Mouse (Mus musculus): ENCODE data around the gene Hdac7.
"Not testable (repeated sequence)": the region's sequence is repeated elsewhere in the genome, so short reads cannot be mapped to it uniquely, and the experiment has no call there.

The Hdac7 gene

GRCm38 (mm10) chr15:97844037-97845034 lies at the start of gene Hdac7:
Gene Hdac7 (minus strand): TSS chr15:97844502.
- no peak for DNase-seq

- no peak for DNase-seq
Observed at GRCm38 (mm10) chr15:97892506-97892905, 48.2 kb upstream of the Hdac7 start.

GRCm38 (mm10) chr15:97890450-97890849 lies 46.1 kb upstream of the Hdac7 start:
- no peak for DNase-seq

- DNase-seq = peak; percentile 46
Observed at GRCm38 (mm10) chr15:97890017-97890416, 45.7 kb upstream of the Hdac7 start.

- DNase-seq = no peak
Observed at GRCm38 (mm10) chr15:97887541-97888016, 43.3 kb upstream of the Hdac7 start.

- DNase-seq = no peak
Observed at GRCm38 (mm10) chr15:97881423-97881822, 37.1 kb upstream of the Hdac7 start.

GRCm38 (mm10) chr15:97880441-97880840 lies 36.1 kb upstream of the Hdac7 start:
- DNase-seq = peak; percentile 50

- DNase-seq = no peak
Observed at GRCm38 (mm10) chr15:97878696-97879328, 34.5 kb upstream of the Hdac7 start.

GRCm38 (mm10) chr15:97875784-97876183 lies 31.5 kb upstream of the Hdac7 start:
- DNase-seq = no peak

- peak; percentile 57 for DNase-seq
Observed at GRCm38 (mm10) chr15:97873717-97874116, 29.4 kb upstream of the Hdac7 start.

GRCm38 (mm10) chr15:97872161-97872560 lies 27.9 kb upstream of the Hdac7 start:
- no peak for DNase-seq

- no peak for DNase-seq
Observed at GRCm38 (mm10) chr15:97871055-97872030, 27.0 kb upstream of the Hdac7 start.

GRCm38 (mm10) chr15:97870116-97870515 lies 25.8 kb upstream of the Hdac7 start:
- DNase-seq = not testable (repeated sequence)

GRCm38 (mm10) chr15:97868985-97869384 lies 24.7 kb upstream of the Hdac7 start:
- DNase-seq = no peak

- DNase-seq = no peak
Observed at GRCm38 (mm10) chr15:97865988-97866387, 21.7 kb upstream of the Hdac7 start.

- DNase-seq = no peak
Observed at GRCm38 (mm10) chr15:97865175-97865574, 20.9 kb upstream of the Hdac7 start.

GRCm38 (mm10) chr15:97864361-97865045 lies 20.2 kb upstream of the Hdac7 start:
- peak; percentile 39 for DNase-seq

GRCm38 (mm10) chr15:97863494-97863881 lies 19.2 kb upstream of the Hdac7 start:
- DNase-seq = no peak

GRCm38 (mm10) chr15:97862881-97863493 lies 18.7 kb upstream of the Hdac7 start:
- DNase-seq = no peak

- DNase-seq = no peak
Observed at GRCm38 (mm10) chr15:97860353-97860752, 16.1 kb upstream of the Hdac7 start.

- no peak for DNase-seq
Observed at GRCm38 (mm10) chr15:97858431-97858830, 14.1 kb upstream of the Hdac7 start.
